Mouse (Mus musculus): ENCODE results near the gene Dock9. TPM values are rescaled to one million over a fixed set of nuclear protein-coding genes. Genes with fewer than 3 reads are reported as not detected.

The Dock9 gene
- polyA plus RNA-seq, 1 experiment from 2014 or later, result 13.6 TPM

- Histone ChIP-seq H3K4me2 (ENCODE audit: low read depth, low read length) (no peak overlapping the region), H3K27ac (ENCODE audit: low read length) (no peak overlapping the region), H3K36me3 (ENCODE audit: control insufficient read depth, insufficient read depth, low read length) (no peaks in the 10 kb centered on the region; the same call in 1 of the 2 replicates), H3K9ac (ENCODE audit: low read depth, low read length) (no peak overlapping the region), H3K4me1 (ENCODE audit: control insufficient read depth, insufficient read depth, low read length) (no peaks in the 10 kb centered on the region; the same call in 1 of the 2 replicates), H3K9me3 (ENCODE audit: control insufficient read depth, low read length) (no peaks in the 10 kb centered on the region), H3K27me3 (replicated peaks; ENCODE audit: control insufficient read depth, insufficient read depth, low read length) (no peaks in the 10 kb centered on the region), H3K4me3 (ENCODE audit: low read length) (no peak overlapping the region)
- 81% methylated on average over 10 of the region's 10 CpGs for WGBS
- ATAC-seq, result no peak
Observed at GRCm38 (mm10) chr14:121615431-121615830, 182.2 kb downstream of the Dock9 start.

GRCm38 (mm10) chr14:121614461-121615170 is 183.0 kb downstream of the Dock9 start:
- Histone ChIP-seq H3K27me3 (replicated peaks; ENCODE audit: control insufficient read depth, insufficient read depth, low read length) (no peaks in the 10 kb centered on the region), H3K9me3 (ENCODE audit: control insufficient read depth, low read length) (no peaks in the 10 kb centered on the region), H3K36me3 (ENCODE audit: control insufficient read depth, insufficient read depth, low read length) (no peaks in the 10 kb centered on the region; the same call in 1 of the 2 replicates), H3K4me1 (ENCODE audit: control insufficient read depth, insufficient read depth, low read length) (no peaks in the 10 kb centered on the region; the same call in 1 of the 2 replicates), H3K4me2 (ENCODE audit: low read depth, low read length) (no peak overlapping the region), H3K9ac (ENCODE audit: low read depth, low read length) (no peak overlapping the region), H3K27ac (ENCODE audit: low read length) (no peak overlapping the region), H3K4me3 (ENCODE audit: low read length) (no peak overlapping the region)
- WGBS, result 78% methylated on average over 6 of the region's 6 CpGs
- no peak for ATAC-seq

GRCm38 (mm10) chr14:121613490-121613889 is 184.1 kb downstream of the Dock9 start:
- no peak for ATAC-seq
- 84% methylated on average over 3 of the region's 3 CpGs for WGBS
- Histone ChIP-seq H3K9ac (ENCODE audit: low read depth, low read length) (no peak overlapping the region), H3K27ac (ENCODE audit: low read length) (no peak overlapping the region), H3K36me3 (ENCODE audit: control insufficient read depth, insufficient read depth, low read length) (0 out of 2 replicates have a peak, but pooled peaks cover 2% of the 10 kb centered on the region), H3K27me3 (replicated peaks; ENCODE audit: control insufficient read depth, insufficient read depth, low read length) (no peaks in the 10 kb centered on the region), H3K4me1 (ENCODE audit: control insufficient read depth, insufficient read depth, low read length) (no peaks in the 10 kb centered on the region; the same call in 1 of the 2 replicates), H3K9me3 (ENCODE audit: control insufficient read depth, low read length) (no peaks in the 10 kb centered on the region), H3K4me3 (ENCODE audit: low read length) (no peak overlapping the region), H3K4me2 (ENCODE audit: low read depth, low read length) (no peak overlapping the region)

GRCm38 (mm10) chr14:121612926-121613325 is 184.7 kb downstream of the Dock9 start:
- H3K4me1 ChIP-seq (ENCODE audit: control insufficient read depth, insufficient read depth, low read length), result no peaks in the 10 kb centered on the region; the same call in 1 of the 2 replicates
- no peak overlapping the region for H3K9ac ChIP-seq (ENCODE audit: low read depth, low read length)
- H3K9me3 ChIP-seq (ENCODE audit: control insufficient read depth, low read length), result no peaks in the 10 kb centered on the region
- no peak overlapping the region for H3K27ac ChIP-seq (ENCODE audit: low read length)
- no peaks in the 10 kb centered on the region for H3K27me3 ChIP-seq (replicated peaks; ENCODE audit: control insufficient read depth, insufficient read depth, low read length)
- H3K4me3 ChIP-seq (ENCODE audit: low read length), result no peak overlapping the region
- 92% methylated on average over 4 of the region's 4 CpGs for whole genome bisulfite sequencing
- H3K4me2 ChIP-seq (ENCODE audit: low read depth, low read length), result no peak overlapping the region
- ATAC-seq, result no peak
- 0 out of 2 replicates have a peak, but pooled peaks cover 2% of the 10 kb centered on the region for H3K36me3 ChIP-seq (ENCODE audit: control insufficient read depth, insufficient read depth, low read length)

- H3K4me1 ChIP-seq (ENCODE audit: control insufficient read depth, insufficient read depth, low read length), result no peaks in the 10 kb centered on the region; the same call in 1 of the 2 replicates
- H3K4me3 ChIP-seq (ENCODE audit: low read length), result no peak overlapping the region
- ATAC-seq, result peak; percentile 40; the same call in 1 of the 2 replicates
- WGBS, result 75% methylated on average over 4 of the region's 4 CpGs
- H3K27me3 ChIP-seq (replicated peaks; ENCODE audit: control insufficient read depth, insufficient read depth, low read length), result no peaks in the 10 kb centered on the region
- H3K9ac ChIP-seq (ENCODE audit: low read depth, low read length), result no peak overlapping the region
- H3K4me2 ChIP-seq (ENCODE audit: low read depth, low read length), result no peak overlapping the region
- H3K27ac ChIP-seq (ENCODE audit: low read length), result no peak overlapping the region
- 0 out of 2 replicates have a peak, but pooled peaks cover 2% of the 10 kb centered on the region for H3K36me3 ChIP-seq (ENCODE audit: control insufficient read depth, insufficient read depth, low read length)
- H3K9me3 ChIP-seq (ENCODE audit: control insufficient read depth, low read length), result no peaks in the 10 kb centered on the region
Observed at GRCm38 (mm10) chr14:121611533-121611932, 186.1 kb downstream of the Dock9 start.

GRCm38 (mm10) chr14:121611098-121611497 is 186.5 kb downstream of the Dock9 start:
- no peaks in the 10 kb centered on the region for H3K9me3 ChIP-seq (ENCODE audit: control insufficient read depth, low read length)
- H3K4me2 ChIP-seq (ENCODE audit: low read depth, low read length), result no peak overlapping the region
- 0 out of 2 replicates have a peak, but pooled peaks cover 2% of the 10 kb centered on the region for H3K36me3 ChIP-seq (ENCODE audit: control insufficient read depth, insufficient read depth, low read length)
- H3K9ac ChIP-seq (ENCODE audit: low read depth, low read length), result no peak overlapping the region
- no peaks in the 10 kb centered on the region; the same call in 1 of the 2 replicates for H3K4me1 ChIP-seq (ENCODE audit: control insufficient read depth, insufficient read depth, low read length)
- ATAC-seq, result peak; percentile 75
- H3K27ac ChIP-seq (ENCODE audit: low read length), result no peak overlapping the region
- no peak overlapping the region for H3K4me3 ChIP-seq (ENCODE audit: low read length)
- 68% methylated on average over 4 of the region's 4 CpGs for WGBS
- no peaks in the 10 kb centered on the region for H3K27me3 ChIP-seq (replicated peaks; ENCODE audit: control insufficient read depth, insufficient read depth, low read length)

GRCm38 (mm10) chr14:121608522-121608921 is 189.1 kb downstream of the Dock9 start:
- ATAC-seq, result 0 out of 2 replicates have a peak, but pooled peaks have one; percentile 29
- Histone ChIP-seq H3K27me3 (replicated peaks; ENCODE audit: control insufficient read depth, insufficient read depth, low read length) (no peaks in the 10 kb centered on the region), H3K4me2 (ENCODE audit: low read depth, low read length) (no peak overlapping the region), H3K36me3 (ENCODE audit: control insufficient read depth, insufficient read depth, low read length) (0 out of 2 replicates have a peak, but pooled peaks cover 6% of the 10 kb centered on the region), H3K9me3 (ENCODE audit: control insufficient read depth, low read length) (no peaks in the 10 kb centered on the region), H3K9ac (ENCODE audit: low read depth, low read length) (no peak overlapping the region), H3K4me1 (ENCODE audit: control insufficient read depth, insufficient read depth, low read length) (no peaks in the 10 kb centered on the region; the same call in 1 of the 2 replicates), H3K4me3 (ENCODE audit: low read length) (no peak overlapping the region), H3K27ac (ENCODE audit: low read length) (no peak overlapping the region)
- 27% methylated on average over 5 of the region's 5 CpGs for WGBS

- 83% methylated on average over 7 of the region's 7 CpGs for WGBS
Observed at GRCm38 (mm10) chr14:121606433-121606832, 191.2 kb downstream of the Dock9 start.

GRCm38 (mm10) chr14:121605260-121605659 is 192.4 kb downstream of the Dock9 start:
- Histone ChIP-seq H3K27me3 (replicated peaks; ENCODE audit: control insufficient read depth, insufficient read depth, low read length) (no peaks in the 10 kb centered on the region), H3K9ac (ENCODE audit: low read depth, low read length) (no peak overlapping the region), H3K36me3 (ENCODE audit: control insufficient read depth, insufficient read depth, low read length) (0 out of 2 replicates have a peak, but pooled peaks cover 9% of the 10 kb centered on the region), H3K4me2 (ENCODE audit: low read depth, low read length) (no peak overlapping the region), H3K9me3 (ENCODE audit: control insufficient read depth, low read length) (no peaks in the 10 kb centered on the region), H3K27ac (ENCODE audit: low read length) (no peak overlapping the region), H3K4me3 (ENCODE audit: low read length) (no peak overlapping the region), H3K4me1 (ENCODE audit: control insufficient read depth, insufficient read depth, low read length) (no peaks in the 10 kb centered on the region)
- no peak for ATAC-seq
- WGBS, result 78% methylated on average over 7 of the region's 7 CpGs

More at GRCm38 (mm10) chr14:121606433-121606832, 191.2 kb downstream of the Dock9 start:
- Histone ChIP-seq H3K4me3 (ENCODE audit: low read length) (no peak overlapping the region), H3K4me1 (ENCODE audit: control insufficient read depth, insufficient read depth, low read length) (no peaks in the 10 kb centered on the region; the same call in 1 of the 2 replicates), H3K9ac (ENCODE audit: low read depth, low read length) (no peak overlapping the region), H3K27me3 (replicated peaks; ENCODE audit: control insufficient read depth, insufficient read depth, low read length) (no peaks in the 10 kb centered on the region), H3K9me3 (ENCODE audit: control insufficient read depth, low read length) (no peaks in the 10 kb centered on the region), H3K27ac (ENCODE audit: low read length) (no peak overlapping the region), H3K4me2 (ENCODE audit: low read depth, low read length) (no peak overlapping the region), H3K36me3 (ENCODE audit: control insufficient read depth, insufficient read depth, low read length) (0 out of 2 replicates have a peak, but pooled peaks cover 9% of the 10 kb centered on the region)
- ATAC-seq, result no peak
